ENCODE assay signal across 1 mouse cellular context in the genomic region with DNA sequence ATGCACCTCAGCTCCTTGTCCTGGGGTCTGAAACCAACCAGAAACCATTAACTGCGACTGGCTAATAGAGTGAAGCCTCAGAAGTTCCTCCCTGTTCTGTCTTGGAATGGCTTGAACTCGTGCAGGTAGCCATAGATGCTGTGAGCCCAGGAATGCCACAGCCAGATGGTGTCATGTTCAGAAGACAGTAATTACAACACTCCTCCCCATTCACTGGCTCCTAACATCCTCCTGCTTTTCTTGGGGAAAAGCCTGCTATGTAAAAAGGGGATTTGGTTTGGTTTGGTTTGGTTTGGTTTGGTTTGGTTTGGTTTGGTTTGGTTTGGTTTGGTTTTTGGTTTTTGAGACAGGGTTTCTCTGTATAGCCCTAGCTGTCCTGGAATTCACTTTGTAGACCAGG.
TF ChIP-seq lines count a peak whose summit lies in the region.

No protein-coding gene starts in this region.

TF ChIP-seq in MEL, 35 proteins besides CTCF, POLR2A, EP300 and RAD21 (continued from another document):
- TF ChIP-seq MAZ (IDR thresholded peaks at IDR 0.05; ENCODE audit: low read depth, low read length), result no peak
- TF ChIP-seq ZC3H11A (IDR thresholded peaks at IDR 0.05; ENCODE audit: low read depth, low read length), result no peak
- TF ChIP-seq TCF12 (IDR thresholded peaks at IDR 0.05; ENCODE audit: low read depth, low read length), result no peak
- TF ChIP-seq ZMIZ1 (IDR thresholded peaks at IDR 0.05; ENCODE audit: low read depth, low read length), result no peak
